Mouse (Mus musculus): ENCODE results near the gene Tnfrsf1b.

DNA sequence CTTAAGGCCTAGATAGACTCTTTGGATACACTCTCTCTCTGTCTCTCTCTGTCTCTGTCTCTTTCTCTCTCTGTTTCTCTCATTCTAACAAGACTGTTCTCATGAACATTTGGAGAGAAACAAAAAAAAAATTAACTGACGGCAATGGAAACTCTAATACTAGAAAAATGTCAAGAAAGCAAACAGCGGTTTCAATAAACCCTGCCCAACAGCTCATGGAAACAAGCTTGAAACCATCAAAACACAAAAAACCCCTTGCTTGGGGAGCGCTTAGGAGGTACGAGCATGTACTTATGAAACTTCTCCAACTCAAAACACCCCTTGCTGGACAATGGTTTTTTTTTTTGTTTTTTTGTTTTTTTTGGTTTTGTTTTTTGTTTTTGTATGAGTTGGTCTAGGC lies 38.0 kb upstream of the Tnfrsf1b start:
- TF ChIP-seq POLR2A (IDR thresholded peaks at IDR 0.05; ENCODE audit: borderline replicate concordance, control insufficient read depth, low read depth, low read length) (no peak), CTCF (IDR thresholded peaks at IDR 0.05; ENCODE audit: control insufficient read depth, insufficient read depth, low read length) (no peak)
